26 mouse cellular contexts compared by ENCODE assay signal in genomic region chr8:79367959-79368358, GRCm38 (mm10). TPM values are rescaled to one million over a fixed set of nuclear protein-coding genes. Genes with fewer than 3 reads are reported as not detected.
DNase-seq lines count a peak whose midpoint lies in the region; ATAC-seq and TF ChIP-seq lines count a peak whose summit lies in the region.
"Had no signal": no experiment of that assay in that cellular context is flagged by ENCODE, and none has a peak within 500 bp of the region (broad histone marks: within the 10 kb centered on the region; RNA-seq: fewer than 3 reads in every experiment).

No protein-coding gene starts in this region.

- H3K27ac ChIP-seq in kidney, postnatal 0 days: 0 out of 2 replicates have a peak overlapping the region, but pooled peaks have one; percentile 21
- H3K27ac ChIP-seq in lung, embryonic 15.5 days: peak overlapping the region; percentile 62; the same call in 1 of the 2 replicates
- H3K27ac ChIP-seq in intestine, embryonic 16.5 days (ENCODE audit: low read length): peak overlapping the region; percentile 84
- peak overlapping the region; percentile 58 for H3K27ac ChIP-seq in liver, postnatal 0 days (ENCODE audit: low read depth)
- no peak overlapping the region for H3K27ac ChIP-seq in forebrain, embryonic 16.5 days (ENCODE audit: low read length)
- H3K27ac ChIP-seq: embryonic facial prominence, embryonic 13.5 days; forebrain, embryonic 10.5 days; hindbrain, embryonic 13.5 days; layer of hippocampus, adult 2 months; limb, embryonic 12.5 days; liver, embryonic 14.5 days had no signal

- no peak for DNase-seq in kidney, postnatal 0 days (ENCODE audit: low spot score)
- no peak for DNase-seq in kidney, postnatal 10 days
- DNase-seq in lung, postnatal 36 days: no peak
- DNase-seq in liver, postnatal 0 days: no peak
- DNase-seq: adrenal gland, postnatal 36 days; B cell, adult 2 months; cerebellum, adult 18-20 months; cerebellum, postnatal 10 days; forebrain, postnatal 0 days; gastrocnemius, postnatal 14 days; heart, adult 18-20 months; heart, postnatal 4 days; kidney, adult 18-20 months; midbrain, embryonic 14.5 days; thymus, postnatal 25 days had no signal

- H3K36me3 ChIP-seq in kidney, postnatal 0 days (ENCODE audit: insufficient read depth, low read length): peaks cover 26% of the 10 kb centered on the region; the same call in 1 of the 2 replicates
- H3K36me3 ChIP-seq in lung, embryonic 15.5 days: peaks cover 17% of the 10 kb centered on the region
- H3K36me3 ChIP-seq in intestine, embryonic 16.5 days (ENCODE audit: control insufficient read depth, insufficient read depth, low read length): peaks cover 5% of the 10 kb centered on the region
- peaks cover 12% of the 10 kb centered on the region; the same call in 1 of the 2 replicates for H3K36me3 ChIP-seq in liver, postnatal 0 days (replicated peaks; ENCODE audit: insufficient read depth, low read length)
- H3K36me3 ChIP-seq in forebrain, embryonic 16.5 days (ENCODE audit: control insufficient read depth, insufficient read depth): peaks cover 7% of the 10 kb centered on the region

- no peak for ATAC-seq in kidney, postnatal 0 days (replicated peaks; ENCODE audit: low FRiP score, low read depth)
- ATAC-seq in lung, embryonic 15.5 days (ENCODE audit: borderline replicate concordance, extremely low read depth, low FRiP score, low TSS enrichment): no peak
- ATAC-seq in intestine, embryonic 16.5 days: peak; percentile 41
- peak; percentile 79 for ATAC-seq in liver, postnatal 0 days
- no peak for ATAC-seq in forebrain, embryonic 16.5 days
- ATAC-seq: forebrain, postnatal 0 days had no signal

- TF ChIP-seq EP300 in liver, postnatal 0 days (IDR thresholded peaks at IDR 0.05; ENCODE audit: low read depth): no peak

- WGBS in kidney, postnatal 0 days: 61% methylated on average over 4 of the region's 4 CpGs
- WGBS in lung, embryonic 15.5 days: 67% methylated on average over 4 of the region's 4 CpGs
- 68% methylated on average over 4 of the region's 4 CpGs for WGBS in intestine, embryonic 16.5 days
- WGBS in liver, postnatal 0 days (ENCODE audit: insufficient replicate concordance): 55% methylated on average over 4 of the region's 4 CpGs
- 92% methylated on average over 4 of the region's 4 CpGs for WGBS in forebrain, embryonic 16.5 days

- H3K4me1 ChIP-seq in kidney, postnatal 0 days (replicated peaks; ENCODE audit: insufficient read depth, low read length): 0 out of 2 replicates have a peak, but pooled peaks cover 5% of the 10 kb centered on the region
- peaks cover 42% of the 10 kb centered on the region for H3K4me1 ChIP-seq in lung, embryonic 15.5 days
- peaks cover 34% of the 10 kb centered on the region for H3K4me1 ChIP-seq in intestine, embryonic 16.5 days (ENCODE audit: control insufficient read depth, insufficient read depth, low read length)
- peaks cover 45% of the 10 kb centered on the region for H3K4me1 ChIP-seq in liver, postnatal 0 days (ENCODE audit: insufficient read depth)
- H3K4me1 ChIP-seq in forebrain, embryonic 16.5 days (replicated peaks; ENCODE audit: control insufficient read depth, insufficient read depth, low read length): peaks cover 22% of the 10 kb centered on the region
- H3K4me1 ChIP-seq: forebrain, embryonic 10.5 days had no signal

- no peak overlapping the region for H3K4me3 ChIP-seq in kidney, postnatal 0 days (replicated peaks; ENCODE audit: low read depth, low read length)
- no peak overlapping the region for H3K4me3 ChIP-seq in lung, embryonic 15.5 days
- no peak overlapping the region for H3K4me3 ChIP-seq in intestine, embryonic 16.5 days (ENCODE audit: low read length)
- no peak overlapping the region for H3K4me3 ChIP-seq in liver, postnatal 0 days (ENCODE audit: low read depth, low read length)
- no peak overlapping the region for H3K4me3 ChIP-seq in forebrain, embryonic 16.5 days (replicated peaks; ENCODE audit: low read length)
- H3K4me3 ChIP-seq: embryonic facial prominence, embryonic 13.5 days; forebrain, embryonic 10.5 days; heart, embryonic 12.5 days; hindbrain, embryonic 13.5 days; layer of hippocampus, adult 2 months; left cerebral cortex, adult 2 months; limb, embryonic 12.5 days had no signal

- H3K9me3 ChIP-seq in kidney, postnatal 0 days (replicated peaks; ENCODE audit: low read length): no peaks in the 10 kb centered on the region
- H3K9me3 ChIP-seq in lung, embryonic 15.5 days: no peaks in the 10 kb centered on the region
- no peaks in the 10 kb centered on the region for H3K9me3 ChIP-seq in intestine, embryonic 16.5 days (ENCODE audit: control insufficient read depth, low read length)
- no peaks in the 10 kb centered on the region for H3K9me3 ChIP-seq in liver, postnatal 0 days (ENCODE audit: low read length)
- H3K9me3 ChIP-seq in forebrain, embryonic 16.5 days (ENCODE audit: control insufficient read depth, low read length): no peaks in the 10 kb centered on the region
- H3K9me3 ChIP-seq: embryonic facial prominence, embryonic 13.5 days; forebrain, embryonic 10.5 days; heart, embryonic 12.5 days; hindbrain, embryonic 13.5 days; limb, embryonic 12.5 days had no signal

- TF ChIP-seq CTCF in kidney, postnatal 0 days (IDR thresholded peaks at IDR 0.05; ENCODE audit: low read depth): no peak
- TF ChIP-seq CTCF in liver, postnatal 0 days (IDR thresholded peaks at IDR 0.05; ENCODE audit: low read depth): no peak

- H3K4me2 ChIP-seq in kidney, postnatal 0 days (ENCODE audit: low read length): no peak overlapping the region
- H3K4me2 ChIP-seq in lung, embryonic 15.5 days: no peak overlapping the region
- H3K4me2 ChIP-seq in intestine, embryonic 16.5 days (ENCODE audit: low read depth, low read length): 0 out of 2 replicates have a peak overlapping the region, but pooled peaks have one; percentile 0
- H3K4me2 ChIP-seq in liver, postnatal 0 days (ENCODE audit: low read depth, low read length): no peak overlapping the region
- no peak overlapping the region for H3K4me2 ChIP-seq in forebrain, embryonic 16.5 days (ENCODE audit: low read length)
- H3K4me2 ChIP-seq: embryonic facial prominence, embryonic 13.5 days; heart, embryonic 12.5 days; hindbrain, embryonic 13.5 days; limb, embryonic 12.5 days had no signal

- no peaks in the 10 kb centered on the region for H3K27me3 ChIP-seq in kidney, postnatal 0 days (ENCODE audit: insufficient read depth, low read length)
- H3K27me3 ChIP-seq in lung, embryonic 15.5 days: no peaks in the 10 kb centered on the region
- no peaks in the 10 kb centered on the region for H3K27me3 ChIP-seq in intestine, embryonic 16.5 days (replicated peaks; ENCODE audit: control insufficient read depth, insufficient read depth, low read length)
- no peaks in the 10 kb centered on the region for H3K27me3 ChIP-seq in liver, postnatal 0 days (ENCODE audit: insufficient read depth, low read length)
- H3K27me3 ChIP-seq in forebrain, embryonic 16.5 days (replicated peaks; ENCODE audit: control insufficient read depth, insufficient read depth, low read length): no peaks in the 10 kb centered on the region
- H3K27me3 ChIP-seq: embryonic facial prominence, embryonic 13.5 days; heart, embryonic 12.5 days; hindbrain, embryonic 13.5 days; limb, embryonic 12.5 days had no signal

- no peak overlapping the region for H3K9ac ChIP-seq in kidney, postnatal 0 days (ENCODE audit: low read depth, low read length)
- H3K9ac ChIP-seq in lung, embryonic 15.5 days: no peak overlapping the region
- H3K9ac ChIP-seq in intestine, embryonic 16.5 days (ENCODE audit: low read depth, low read length): no peak overlapping the region
- H3K9ac ChIP-seq in liver, postnatal 0 days (replicated peaks): no peak overlapping the region
- H3K9ac ChIP-seq in forebrain, embryonic 16.5 days (replicated peaks; ENCODE audit: low read depth, low read length): no peak overlapping the region
- H3K9ac ChIP-seq: embryonic facial prominence, embryonic 13.5 days; forebrain, postnatal 0 days; heart, embryonic 12.5 days; hindbrain, embryonic 13.5 days; limb, embryonic 12.5 days; liver, embryonic 14.5 days had no signal

RNA-seq across cellular contexts. Expression of gene Smad1, which starts 31.4 kb away (rescaled TPM):
- 34.3 and 36.6 TPM in 2 replicates for polyA plus RNA-seq in kidney, postnatal 0 days (2015; fragmentation: Nextera tagmentation; extraction: Ambion mirVana)
- polyA plus RNA-seq in lung, embryonic 15.5 days (2015; fragmentation: Nextera tagmentation; extraction: Ambion mirVana): 36.1 and 38.5 TPM in 2 replicates
- 33.4 and 33.6 TPM in 2 replicates for polyA plus RNA-seq in intestine, embryonic 16.5 days (2015; fragmentation: Nextera tagmentation; extraction: Ambion mirVana)
- polyA plus RNA-seq in liver, postnatal 0 days (2015; fragmentation: Nextera tagmentation; extraction: Ambion mirVana): 8.0 and 9.6 TPM in 2 replicates
- 65.6 and 65.8 TPM in 2 replicates for polyA plus RNA-seq in forebrain, embryonic 16.5 days (2015; fragmentation: Nextera tagmentation; extraction: Ambion mirVana)

Comparison
In these comparisons a context has a peak if more than half of its experiments do, and no peak if none do; other contexts are left out.
1. ATAC-seq: peak in intestine, embryonic 16.5 days (single experiment) and liver, postnatal 0 days (single experiment); none in kidney, postnatal 0 days (single experiment), lung, embryonic 15.5 days (single experiment) and forebrain, embryonic 16.5 days (single experiment).